Mouse (Mus musculus): ENCODE results near the gene Ndrg3.

GRCm38 (mm10) chr2:156892821-156893220 is 99.0 kb downstream of the Ndrg3 start:
- no peak for TF ChIP-seq POLR2A (IDR thresholded peaks at IDR 0.05; ENCODE audit: borderline replicate concordance, low read depth, low read length)
- no peak for TF ChIP-seq CTCF (IDR thresholded peaks at IDR 0.05; ENCODE audit: low read depth, low read length)
